Mouse (Mus musculus) gastrocnemius, adult 8-10 months (tissue): Measurements from ENCODE around the gene Gpc5. TPM values are rescaled to one million over a fixed set of nuclear protein-coding genes. Genes with fewer than 3 reads are reported as not detected.

Experiments used
- DNase-seq, 2 experiments: peaks; one replicate each; pipeline ENCODE4 v3.0.0; 2022; ENCODE audit warnings: low spot score in 2 of 2
- microRNA-seq: library from miRNA; unstranded; fragments of <30 nt; microRNA quantifications from one replicate; pipeline ENCODE4 v1.2.0, GENCODE M21; 2022
- total RNA-seq, 4 experiments: library from RNA; stranded (reverse); gene quantifications; 2 replicates each; pipeline ENCODE4 v1.2.4; 2022

The Gpc5 gene
- total RNA-seq, 4 experiments from 2014 or later: not detected

DNA sequence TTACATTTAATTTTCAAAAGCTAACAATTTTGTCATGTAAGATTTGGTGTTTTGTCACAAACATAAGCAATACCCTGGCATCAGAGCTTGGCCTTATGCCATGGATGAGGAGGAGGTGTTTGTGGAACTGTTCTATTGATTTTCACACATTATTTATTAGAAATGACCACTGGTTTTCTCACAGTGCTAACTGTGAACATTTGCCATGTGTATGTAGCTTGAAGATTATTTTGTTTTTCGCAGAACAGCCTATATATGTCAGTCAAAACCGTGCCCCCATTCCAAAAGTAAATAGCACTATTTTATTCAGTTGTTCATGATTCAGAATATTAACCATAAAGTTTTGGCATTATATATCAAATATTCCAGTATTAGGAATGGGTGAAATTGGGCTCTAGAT lies 1216.5 kb downstream of the Gpc5 start:
- no peak for DNase-seq

DNA sequence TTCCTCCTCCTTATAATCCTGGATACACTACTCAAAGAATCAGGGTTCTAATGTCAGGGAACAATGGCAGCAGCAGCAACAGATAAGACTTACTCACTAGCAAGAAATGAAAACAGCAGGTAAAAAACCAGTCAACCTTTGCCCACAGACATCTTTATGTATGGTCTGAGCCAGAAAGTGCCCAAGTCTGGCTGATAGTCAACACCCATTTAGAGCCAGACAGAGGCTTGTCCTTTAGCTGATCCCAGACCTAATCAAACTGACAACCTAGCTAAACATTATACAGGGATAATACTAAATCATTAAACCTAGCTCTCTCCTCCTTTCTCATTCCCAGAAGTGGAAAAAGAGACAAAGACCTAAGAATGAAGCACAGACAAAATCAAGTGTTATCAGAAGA lies 1225.5 kb downstream of the Gpc5 start:
- DNase-seq: no peak

DNA sequence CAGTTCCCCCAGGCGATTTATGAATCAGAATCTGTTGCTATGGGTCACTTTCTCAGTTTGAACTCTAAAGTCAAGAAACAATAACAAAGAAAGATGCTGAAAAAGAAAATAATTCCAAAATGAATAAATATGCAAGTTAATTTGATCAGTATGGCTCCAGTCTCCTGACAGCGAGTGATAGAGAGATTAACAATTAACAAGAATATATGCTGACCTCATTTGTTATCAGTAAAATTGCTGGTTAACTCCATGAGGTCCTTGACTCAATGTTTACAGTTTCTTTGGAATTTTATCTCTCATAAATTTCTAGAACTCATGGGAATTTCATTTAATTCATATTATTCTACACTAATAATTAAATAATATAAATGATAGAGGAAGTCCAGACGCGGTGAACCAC lies 1244.2 kb downstream of the Gpc5 start:
- DNase-seq: no peak

DNA sequence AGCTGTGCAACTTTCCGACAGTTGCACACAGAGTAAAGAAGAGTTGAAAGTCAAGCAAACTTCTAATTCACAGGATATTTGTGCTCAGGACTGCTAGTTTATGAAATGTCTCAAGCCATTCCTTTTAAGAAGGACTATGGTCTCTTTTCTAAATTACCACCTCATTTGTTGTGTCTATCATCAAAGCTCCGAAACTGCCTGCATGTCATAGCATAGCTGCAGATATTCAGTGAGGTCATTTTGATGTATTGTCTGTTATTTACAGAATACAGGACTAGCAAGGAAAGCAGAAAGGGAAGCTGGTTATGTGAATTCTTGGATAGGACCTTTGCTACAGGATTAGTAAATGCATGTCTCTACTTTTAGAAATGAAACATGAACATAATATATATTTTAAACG lies 1246.4 kb downstream of the Gpc5 start:
- no peak for DNase-seq

DNA sequence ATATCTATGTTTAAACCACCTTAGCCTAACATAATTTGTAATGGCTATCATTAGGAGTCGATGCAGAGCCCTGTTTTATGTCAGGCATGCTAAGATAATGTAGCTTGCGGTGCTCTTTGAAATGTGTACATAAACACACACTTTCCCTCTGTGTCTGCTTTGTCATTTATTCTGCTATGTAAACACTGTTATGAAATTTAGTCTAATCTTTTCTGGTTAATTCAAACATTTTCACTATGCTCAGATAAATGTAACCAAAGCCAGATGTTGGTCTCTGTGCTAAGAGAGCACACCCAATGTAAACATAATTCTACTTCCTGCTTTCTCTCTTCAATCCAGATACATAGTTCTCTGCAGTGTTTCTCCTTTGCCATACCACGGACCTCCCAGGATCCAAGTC lies 1256.5 kb downstream of the Gpc5 start:
- no peak for DNase-seq

DNA sequence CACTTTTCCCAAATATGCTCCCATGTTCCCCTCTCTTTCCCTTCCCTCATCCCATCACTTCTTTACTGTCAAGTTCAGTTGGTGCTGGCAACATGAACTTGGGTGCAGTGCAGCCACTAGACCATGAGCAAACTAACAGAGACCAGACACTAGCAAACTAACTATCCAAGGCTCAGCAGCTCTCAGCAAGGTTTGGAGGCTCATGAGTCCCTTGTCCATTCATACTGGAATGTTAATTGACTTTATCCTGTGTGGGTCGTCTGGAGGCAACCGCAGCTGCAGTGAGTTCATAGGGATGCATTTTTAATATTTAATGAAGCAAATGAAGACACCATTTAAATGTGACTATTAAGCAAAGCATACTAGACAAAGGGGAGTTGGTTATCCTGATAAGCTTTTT lies 1292.6 kb downstream of the Gpc5 start:
- no peak for DNase-seq

DNA sequence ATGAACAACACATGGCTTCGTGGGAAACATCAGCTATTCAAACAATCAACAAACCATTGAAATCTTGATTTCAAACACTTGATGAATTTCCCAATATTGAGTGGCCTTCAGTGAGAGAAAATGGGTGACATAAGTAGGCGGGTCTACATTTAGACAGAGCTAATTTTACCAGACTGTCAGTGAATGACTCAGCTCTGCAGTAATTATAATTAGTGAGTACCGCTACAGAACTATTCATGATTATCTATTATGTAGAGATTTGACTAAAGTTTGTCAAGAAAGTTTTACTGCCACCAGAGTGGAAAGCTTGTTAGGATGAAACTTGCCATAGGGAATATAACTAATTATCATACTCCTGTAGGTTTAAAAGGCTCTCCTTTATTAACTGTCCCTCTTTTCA lies 1323.5 kb downstream of the Gpc5 start:
- no peak for DNase-seq

DNA sequence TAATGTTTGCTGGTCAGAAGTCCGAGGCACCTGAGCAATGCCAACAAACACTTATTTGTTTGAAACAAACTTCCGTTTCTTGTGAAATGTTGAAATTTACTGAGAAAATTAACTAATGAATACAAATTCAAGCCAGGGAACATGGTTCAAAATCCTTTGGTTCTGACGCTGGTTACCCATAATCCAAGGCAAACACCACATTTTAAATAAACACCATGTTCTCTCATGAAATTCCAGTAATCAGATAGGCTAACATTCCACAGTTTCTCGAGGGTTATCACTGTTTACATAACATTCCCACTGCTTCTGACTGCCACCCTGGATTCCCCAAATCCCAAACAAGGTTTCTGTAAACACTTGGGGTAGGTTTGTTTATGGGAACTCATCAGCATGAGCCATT lies 1356.2 kb downstream of the Gpc5 start:
- no peak for DNase-seq

DNA sequence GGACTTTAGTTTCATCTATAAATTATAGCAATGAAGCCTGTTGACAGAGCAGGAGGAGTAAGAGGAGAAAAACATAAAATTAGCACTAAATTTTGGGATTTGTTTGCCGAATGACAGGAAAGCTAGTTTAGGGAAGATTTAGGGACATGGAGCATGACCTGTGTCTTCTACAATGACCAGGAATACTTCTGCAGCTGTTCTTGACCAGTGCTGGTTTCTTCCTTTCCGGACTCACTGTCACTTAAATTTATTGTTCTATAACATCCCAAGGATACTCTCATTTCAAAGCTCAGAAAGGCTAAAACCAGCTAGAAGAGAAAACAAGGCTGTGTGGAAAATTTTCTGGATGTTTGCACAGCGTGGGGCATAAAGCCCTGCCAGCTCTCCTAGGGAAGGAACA lies 1361.3 kb downstream of the Gpc5 start:
- DNase-seq: no peak

DNA sequence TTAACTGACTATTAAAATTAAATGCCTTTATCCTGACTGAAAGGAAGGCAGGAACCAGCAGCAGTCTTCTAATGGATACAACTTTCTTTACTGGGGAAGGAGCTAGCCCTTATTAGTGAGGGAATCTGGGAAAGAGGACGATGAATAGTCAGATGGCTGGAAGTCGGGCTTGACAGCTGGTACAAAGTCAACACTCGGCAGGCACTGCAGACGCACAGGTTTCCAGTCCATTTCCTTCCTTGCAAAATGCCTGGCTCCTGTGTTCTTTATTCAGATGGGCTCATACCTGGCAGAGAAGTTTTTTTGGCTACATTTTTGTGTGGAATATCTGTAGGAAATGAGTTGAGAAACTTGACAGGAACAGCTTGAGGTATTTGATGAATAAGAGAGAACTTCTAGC lies 1364.2 kb downstream of the Gpc5 start:
- DNase-seq: no peak

DNA sequence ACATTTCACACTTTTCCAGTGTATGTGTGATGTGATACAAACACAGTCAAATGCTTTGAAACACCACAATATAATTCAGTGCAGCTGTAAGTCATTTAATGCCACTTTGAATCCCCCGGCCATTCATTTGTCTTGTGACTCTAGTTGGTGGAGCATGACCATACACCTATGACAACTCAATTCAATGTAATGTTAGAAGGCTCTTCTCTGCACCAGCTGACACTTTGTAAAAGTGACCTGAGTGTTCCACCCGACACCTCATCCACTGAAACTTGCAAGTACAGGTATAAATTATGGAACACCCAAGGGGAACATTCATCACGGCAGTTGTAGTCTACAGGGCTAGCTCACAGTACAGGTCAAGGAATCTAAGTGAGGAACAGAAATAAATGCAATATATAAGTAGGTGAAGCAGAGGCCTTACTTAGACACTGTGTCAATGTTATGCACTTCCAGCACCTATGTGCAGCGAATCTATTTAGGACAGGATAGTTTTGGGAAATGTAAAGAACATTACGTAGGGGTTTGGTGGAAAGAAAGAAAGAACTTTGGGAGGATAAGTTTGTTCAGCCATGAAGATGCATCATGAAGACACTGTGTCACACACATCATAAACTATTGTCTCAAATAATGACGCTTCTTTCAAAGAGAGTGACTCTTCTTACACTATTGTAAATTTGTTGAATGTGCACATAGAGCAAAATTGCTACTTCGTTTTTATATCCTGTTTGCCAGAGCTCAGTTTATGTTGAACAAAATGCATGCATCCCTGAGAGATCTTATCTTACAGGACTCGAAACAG lies 1381.6 kb downstream of the Gpc5 start:
- no peak for DNase-seq

DNA sequence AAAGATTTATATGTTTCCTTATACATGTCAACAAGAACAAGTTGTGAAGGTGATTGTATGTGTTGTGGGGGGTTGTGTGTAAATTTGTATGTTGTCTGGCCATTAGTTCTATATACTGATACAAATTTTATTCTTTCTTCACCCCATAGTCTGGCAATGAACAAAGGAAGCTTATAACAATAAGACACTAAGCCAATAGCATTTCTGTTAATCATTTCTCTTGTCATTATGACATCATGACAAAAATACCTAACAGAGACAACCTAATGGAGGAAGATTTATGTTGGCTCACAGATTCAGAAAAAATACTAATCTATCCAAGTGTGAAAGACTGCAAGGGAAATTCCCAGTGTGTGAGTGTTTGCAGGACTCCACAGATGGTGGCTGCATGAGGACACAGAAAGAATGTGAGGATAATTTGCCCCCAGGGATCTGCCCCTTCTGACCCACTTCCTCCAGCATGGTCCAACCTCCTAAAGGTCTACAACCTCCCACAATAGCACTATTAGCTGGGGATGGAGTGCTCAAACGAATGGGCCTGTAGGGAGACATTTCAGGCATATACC lies 1402.4 kb downstream of the Gpc5 start:
- DNase-seq: no peak

DNA sequence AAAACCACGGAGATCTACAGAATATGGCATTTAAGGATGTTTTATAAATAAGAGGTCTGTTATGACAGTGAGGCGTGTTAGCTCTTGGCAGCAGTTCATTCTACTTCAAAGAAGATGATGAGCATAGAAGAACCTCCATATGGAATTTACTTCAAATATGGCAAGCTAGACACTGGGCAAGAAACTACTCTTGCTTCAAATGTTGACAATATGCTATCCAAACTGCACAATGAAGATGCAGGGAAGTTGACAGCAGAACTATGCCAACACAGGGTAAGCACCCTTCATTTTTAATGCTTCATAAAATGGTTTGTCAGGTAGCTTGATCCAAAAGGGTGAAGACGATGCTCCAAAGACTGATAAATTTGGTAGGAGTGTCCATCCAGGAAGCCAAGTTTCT lies 1446.2 kb downstream of the Gpc5 start:
- no peak for DNase-seq

DNA sequence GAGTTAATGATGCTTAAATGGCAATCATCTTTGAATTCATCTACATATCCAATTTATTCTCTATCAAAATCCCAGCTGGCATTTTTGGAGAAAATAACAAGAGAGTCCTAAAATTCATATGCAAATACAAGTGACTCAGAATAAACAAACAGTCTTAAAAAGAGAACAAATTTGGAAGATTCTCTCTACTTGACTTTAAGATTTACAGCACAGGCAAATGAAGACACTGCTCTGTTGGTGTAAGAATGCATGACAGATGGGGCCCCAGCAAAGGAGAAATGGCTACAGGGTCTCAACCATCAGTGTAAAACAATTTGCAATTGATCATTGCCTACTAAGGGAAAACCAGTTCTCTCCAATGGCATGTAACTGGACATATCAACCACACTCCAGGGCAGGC lies 1451.7 kb downstream of the Gpc5 start:
- DNase-seq: no peak

DNA sequence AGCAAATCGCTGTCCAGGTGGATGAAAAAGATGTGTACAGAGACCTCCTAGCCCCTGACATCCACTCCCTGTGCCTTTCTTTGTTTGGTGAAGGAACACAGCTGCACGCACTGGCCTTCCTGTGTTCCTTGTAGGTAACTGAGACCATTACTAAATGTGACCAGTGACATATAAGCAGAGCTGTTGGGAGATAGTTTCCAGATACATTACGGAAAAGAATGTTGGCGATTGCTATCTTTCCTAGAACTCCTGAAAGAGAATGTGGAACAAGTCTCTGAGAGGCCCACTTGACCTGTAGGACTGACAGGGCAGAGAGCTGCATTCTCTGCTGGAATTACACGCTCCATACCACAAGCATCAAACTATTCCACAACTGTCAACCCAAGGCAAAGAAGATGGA lies 1459.4 kb downstream of the Gpc5 start:
- no peak for DNase-seq

DNA sequence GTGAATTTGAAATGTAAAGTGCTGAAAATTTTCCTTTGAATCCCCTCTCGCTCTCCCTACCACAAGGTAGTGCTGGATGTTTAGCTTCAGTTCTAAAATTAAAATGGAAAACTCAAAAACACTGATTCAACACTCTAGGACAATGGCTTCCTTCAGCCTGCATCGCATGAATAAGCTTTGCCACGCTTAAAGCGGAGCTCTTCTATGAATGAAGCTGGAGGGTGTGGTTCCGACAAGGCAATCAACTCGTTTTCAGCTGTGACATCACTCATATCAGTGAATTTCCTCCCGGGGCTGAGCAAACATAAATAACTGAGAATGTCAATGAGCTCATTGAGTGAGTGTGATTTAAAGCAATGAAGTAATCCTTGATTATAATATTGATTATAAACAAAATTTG lies 1461.3 kb downstream of the Gpc5 start:
- no peak for DNase-seq

DNA sequence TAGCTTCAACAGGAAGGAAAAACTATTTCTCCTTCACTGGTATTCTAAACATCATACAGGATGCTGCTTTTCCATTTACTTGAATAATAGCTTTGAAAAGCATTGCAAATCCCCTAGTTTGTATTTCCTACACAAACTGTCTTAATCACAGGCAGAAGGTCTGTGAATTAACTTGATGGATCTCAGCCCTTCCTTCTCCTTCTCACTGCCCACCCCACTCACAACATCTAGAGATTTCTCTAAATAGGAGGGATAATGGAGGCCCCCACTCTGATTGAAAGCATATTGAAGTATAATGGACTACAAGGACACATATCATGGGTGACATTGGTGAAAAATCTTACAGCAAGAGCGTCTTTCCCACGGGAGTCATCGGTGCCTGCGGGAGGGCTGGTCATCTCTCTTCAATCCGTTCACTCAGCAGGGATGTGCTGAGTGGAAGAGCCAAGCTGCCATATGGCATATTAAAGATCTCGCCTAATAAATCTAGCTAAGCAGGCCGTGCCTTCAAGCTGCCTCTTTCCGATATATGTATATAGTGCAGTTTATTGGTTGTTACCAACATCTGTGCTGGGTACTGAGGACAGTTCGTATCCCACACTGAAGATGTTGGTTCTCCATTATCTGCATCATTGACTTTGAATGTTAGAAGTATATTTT lies 1466.3 kb downstream of the Gpc5 start:
- no peak for DNase-seq

DNA sequence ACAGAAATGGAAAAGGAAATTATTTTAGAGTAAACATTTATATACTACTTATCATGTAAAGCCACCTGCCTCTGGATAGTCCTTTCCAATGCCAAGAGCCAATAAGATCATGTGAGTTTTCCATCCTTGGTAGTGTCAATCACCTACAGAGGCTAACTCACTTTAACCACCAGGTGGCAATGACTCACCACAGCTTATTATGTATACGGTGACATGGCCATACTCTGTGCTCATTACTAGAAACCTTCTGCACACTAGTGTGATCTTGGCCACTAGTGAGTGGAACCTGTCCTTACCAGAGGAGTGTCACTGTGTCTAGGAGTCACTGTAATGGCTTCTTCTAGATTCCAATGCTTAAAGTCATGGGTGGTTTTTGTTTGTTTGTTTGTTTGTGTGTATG lies 1468.0 kb downstream of the Gpc5 start:
- DNase-seq: no peak

Small RNA genes lying within 50 kb of the gene (microRNA-seq; reads per million reads assigned to microRNA genes)
- 1,332 reads per million, percentile 82 among the genes with 10 or more reads in this experiment for gene Mir17
- gene Mir18: 40.7 reads per million, percentile 36 among the genes with 10 or more reads in this experiment
- gene Mir19a: not detected
- not detected for gene Mir19b-1
- 934 reads per million, percentile 78 among the genes with 10 or more reads in this experiment for gene Mir20a
- gene Mir92-1: 814 reads per million, percentile 77 among the genes with 10 or more reads in this experiment
